Mouse (Mus musculus) spleen, postnatal 14 days (tissue): Measurements from ENCODE around the gene Otof.

Experiments used
- DNase-seq, 2 experiments: peaks; one replicate each; pipeline ENCODE4 v3.0.0; 2021 to 2022; ENCODE audit warnings: low spot score in 2 of 2

Otof gene

GRCm38 (mm10) chr5:30423572-30424244 is 38.0 kb downstream of the Otof start:
- DNase-seq, result peak in 1 of 2 experiments; percentile 11

- DNase-seq, result no peak
Measured at GRCm38 (mm10) chr5:30423121-30423520, 38.6 kb downstream of the Otof start.

- no peak for DNase-seq
Measured at GRCm38 (mm10) chr5:30416665-30417064, 45.1 kb downstream of the Otof start.

- no peak for DNase-seq
Measured at GRCm38 (mm10) chr5:30415876-30416275, 45.9 kb downstream of the Otof start.

GRCm38 (mm10) chr5:30415381-30415780 is 46.4 kb downstream of the Otof start:
- no peak for DNase-seq

GRCm38 (mm10) chr5:30411524-30411923 is 50.2 kb downstream of the Otof start:
- no peak for DNase-seq

GRCm38 (mm10) chr5:30406876-30407275 is 54.9 kb downstream of the Otof start:
- DNase-seq, result no peak

- DNase-seq, result no peak
Measured at GRCm38 (mm10) chr5:30401165-30401564, 60.6 kb downstream of the Otof start.

- DNase-seq, result no peak
Measured at GRCm38 (mm10) chr5:30400521-30400920, 61.2 kb downstream of the Otof start.

- DNase-seq, result peak; percentile 25 to 36
Measured at GRCm38 (mm10) chr5:30391473-30391872, 70.3 kb downstream of the Otof start.

GRCm38 (mm10) chr5:30389836-30390235 is 71.9 kb downstream of the Otof start:
- DNase-seq, result no peak

- no peak for DNase-seq
Measured at GRCm38 (mm10) chr5:30387726-30388125, 74.0 kb downstream of the Otof start.

GRCm38 (mm10) chr5:30382876-30383275 is 78.9 kb downstream of the Otof start:
- no peak for DNase-seq

GRCm38 (mm10) chr5:30369426-30369825 is 92.3 kb downstream of the Otof start:
- DNase-seq, result no peak

- DNase-seq, result no peak
Measured at GRCm38 (mm10) chr5:30367405-30367804, 94.3 kb downstream of the Otof start.

GRCm38 (mm10) chr5:30358436-30359099 is 103.2 kb downstream of the Otof start:
- no peak for DNase-seq

- DNase-seq, result no peak
Measured at GRCm38 (mm10) chr5:30356647-30357046, 105.1 kb downstream of the Otof start.

GRCm38 (mm10) chr5:30355559-30356159 is 106.1 kb downstream of the Otof start:
- no peak for DNase-seq

GRCm38 (mm10) chr5:30355114-30355513 is 106.6 kb downstream of the Otof start:
- no peak for DNase-seq

- DNase-seq, result no peak
Measured at GRCm38 (mm10) chr5:30353605-30354004, 108.1 kb downstream of the Otof start.

- DNase-seq, result no peak
Measured at GRCm38 (mm10) chr5:30343886-30344285, 117.8 kb downstream of the Otof start.

GRCm38 (mm10) chr5:30343107-30343506 is 118.6 kb downstream of the Otof start:
- DNase-seq, result peak in 1 of 2 experiments; percentile 18

GRCm38 (mm10) chr5:30342601-30343015 is 119.1 kb downstream of the Otof start:
- no peak for DNase-seq
